Mouse (Mus musculus): Measurements from ENCODE around the gene Sycn.
"Not testable (repeated sequence)": the region's sequence is repeated elsewhere in the genome, so short reads cannot be mapped to it uniquely, and the experiment has no call there.

The Sycn gene

GRCm38 (mm10) chr7:28540526-28540925, at the start of gene Sycn:
Sycn (plus strand) TSS chr7:28540885.
- DNase-seq (ENCODE audit: low spot score in 2 of 2): no peak

DNA sequence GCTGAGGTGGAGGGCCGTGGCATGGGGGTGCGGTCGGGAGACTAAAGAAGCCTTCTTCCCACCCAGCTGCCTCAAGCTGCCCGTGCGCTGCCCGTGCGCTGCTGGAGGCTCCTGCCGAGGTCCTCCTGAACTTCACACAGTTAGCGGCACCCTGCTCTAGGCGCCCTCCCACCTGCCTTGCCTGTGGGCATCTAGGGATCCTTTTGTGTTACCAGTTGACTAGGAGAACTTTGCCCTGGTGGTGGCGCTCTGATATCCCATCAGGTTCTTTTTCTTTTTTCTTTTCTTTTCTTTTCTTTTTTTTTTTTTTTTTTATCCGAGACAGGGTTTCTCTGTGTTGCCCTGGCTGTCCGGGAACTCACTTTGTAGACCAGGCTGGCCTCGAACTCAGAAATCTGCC, 49.8 kb upstream of the Sycn start:
- no peak for DNase-seq (ENCODE audit: low spot score in 2 of 2)

DNA sequence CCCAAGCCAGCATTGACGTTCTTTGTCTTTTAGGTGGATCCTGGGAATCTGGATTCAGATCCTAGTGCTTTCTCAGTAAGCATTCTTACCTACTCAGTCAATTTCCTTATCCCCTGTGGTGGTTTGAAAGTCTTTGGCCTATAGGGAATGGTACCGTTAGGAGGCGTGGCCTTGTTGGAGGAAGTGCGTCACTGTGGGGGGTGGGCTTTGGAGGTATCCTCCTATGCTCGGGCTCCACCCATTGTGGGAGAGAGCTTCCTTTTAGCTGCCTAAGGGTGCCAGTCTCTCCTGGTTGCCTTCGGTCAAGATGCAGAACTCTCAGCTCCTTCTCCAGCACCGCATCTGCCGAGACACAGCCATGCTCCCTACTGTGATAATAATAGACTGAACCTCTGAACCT, 48.4 kb upstream of the Sycn start:
- no peak for DNase-seq (ENCODE audit: low spot score in 2 of 2)

- DNase-seq (ENCODE audit: low spot score in 2 of 2): no peak
Measured at GRCm38 (mm10) chr7:28495426-28495825, 45.3 kb upstream of the Sycn start.

- no peak for DNase-seq (ENCODE audit: low spot score in 2 of 2)
Measured at GRCm38 (mm10) chr7:28505585-28505984, 35.1 kb upstream of the Sycn start.

GRCm38 (mm10) chr7:28509121-28509520, 31.6 kb upstream of the Sycn start:
- not testable (repeated sequence) for DNase-seq (ENCODE audit: low spot score in 2 of 2)

DNA sequence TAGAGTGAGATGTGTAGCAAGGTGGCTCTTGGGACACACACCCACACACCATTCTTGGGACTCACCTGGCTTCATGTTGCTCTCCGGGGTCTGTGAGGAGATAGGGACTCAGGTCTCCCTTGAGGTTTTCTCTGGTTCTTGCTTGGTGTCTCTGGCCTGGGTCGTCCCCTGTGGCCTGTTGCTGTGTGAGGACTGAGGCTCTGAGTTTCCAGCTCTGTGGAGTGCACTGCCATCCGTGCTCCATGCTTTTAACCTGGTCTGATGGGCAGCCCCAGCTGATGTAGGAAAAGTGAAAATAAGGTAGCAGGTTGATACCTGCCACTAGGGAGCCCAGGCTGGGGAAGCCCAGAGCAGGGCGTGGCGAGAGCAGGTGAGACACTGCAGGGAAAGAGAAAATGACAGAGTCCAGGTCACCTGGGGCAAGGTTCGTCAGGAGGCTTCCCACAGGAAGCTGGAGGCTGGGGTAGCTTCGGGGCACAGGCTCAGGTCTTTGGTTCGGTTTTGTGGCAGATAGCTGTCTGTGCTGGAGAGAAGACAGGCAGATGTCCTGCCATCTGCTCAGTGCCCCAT, 30.2 kb upstream of the Sycn start, which contains the start of gene Ifnl2:
Gene Ifnl2 (minus strand): TSS at position 51 of the 570 bp plus-strand sequence.
- DNase-seq (ENCODE audit: low spot score in 2 of 2): not testable (repeated sequence)

DNA sequence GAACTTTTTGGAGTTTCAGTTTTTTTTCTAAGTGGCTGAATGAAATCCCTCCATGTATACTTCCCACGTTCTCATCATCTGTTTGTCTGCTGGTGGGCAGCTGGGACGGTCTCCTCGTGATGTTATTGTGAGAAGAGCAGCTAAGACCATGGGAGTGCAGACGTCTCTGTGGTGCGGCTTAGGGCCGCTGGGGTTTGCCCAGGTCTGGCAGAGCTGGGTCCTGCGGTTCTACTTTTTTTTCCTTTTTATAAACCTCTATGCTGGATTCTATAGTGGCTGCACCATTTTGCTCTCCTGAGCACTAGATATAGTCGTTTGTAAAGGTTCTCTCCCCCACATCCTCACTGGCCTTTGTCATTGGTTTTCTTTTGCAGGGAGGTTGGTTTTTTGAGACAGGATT, 29.2 kb upstream of the Sycn start:
- DNase-seq (ENCODE audit: low spot score in 2 of 2): no peak

DNA sequence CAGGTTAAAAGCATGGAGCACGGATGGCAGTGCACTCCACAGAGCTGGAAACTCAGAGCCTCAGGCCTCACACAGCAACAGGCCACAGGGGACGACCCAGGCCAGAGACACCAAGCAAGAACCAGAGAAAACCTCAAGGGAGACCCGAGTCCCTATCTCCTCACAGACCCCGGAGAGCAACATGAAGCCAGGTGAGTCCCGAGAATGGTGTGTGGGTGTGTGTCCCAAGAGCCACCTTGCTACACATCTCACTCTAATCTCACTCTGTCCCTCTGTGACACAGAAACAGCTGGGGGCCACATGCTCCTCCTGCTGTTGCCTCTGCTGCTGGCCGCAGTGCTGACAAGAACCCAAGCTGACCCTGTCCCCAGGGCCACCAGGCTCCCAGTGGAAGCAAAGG, 18.1 kb upstream of the Sycn start, which contains the start of gene Ifnl3:
Gene Ifnl3 (plus strand): TSS at position 301 of the 400 bp plus-strand sequence.
- not testable (repeated sequence) for DNase-seq (ENCODE audit: low spot score in 2 of 2)

DNA sequence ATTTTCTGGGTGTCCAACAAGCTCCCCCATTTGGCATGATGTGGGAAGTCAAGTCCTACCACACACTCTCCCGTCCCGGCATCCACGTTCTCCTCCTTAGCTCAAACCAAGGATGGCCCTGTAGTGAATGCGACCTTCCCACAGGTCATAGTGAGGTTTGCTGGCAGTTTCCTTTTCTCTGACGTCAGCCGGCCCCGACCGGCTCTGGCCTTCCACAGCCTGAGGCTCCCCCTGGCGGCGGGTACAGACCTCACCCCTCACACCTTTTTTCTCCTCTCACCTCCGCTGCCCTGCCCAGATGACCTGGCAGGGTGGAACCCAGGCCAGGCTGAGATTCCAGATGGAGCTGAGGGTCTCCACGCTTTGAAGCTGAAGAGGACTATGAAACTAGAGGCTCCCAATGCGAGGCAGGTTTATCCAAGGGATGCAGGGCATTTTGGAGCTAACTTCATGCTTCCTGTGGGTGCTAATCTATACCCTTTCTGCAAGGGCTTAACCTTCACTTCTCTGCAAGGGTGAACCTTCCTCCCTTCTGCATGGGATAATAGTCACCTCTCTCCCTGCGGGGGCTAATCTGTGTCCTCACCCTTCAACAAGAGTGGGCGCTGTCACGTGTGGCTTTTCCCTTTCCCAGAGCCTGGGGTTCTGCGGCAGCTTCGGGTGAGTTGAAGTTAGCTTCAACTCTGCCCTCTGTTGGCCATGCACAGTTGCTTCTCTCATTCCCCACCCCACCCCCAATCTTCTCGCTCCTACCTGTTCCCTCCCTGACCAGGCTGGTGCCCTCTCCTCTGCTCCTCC, 12.6 kb upstream of the Sycn start:
- DNase-seq (ENCODE audit: low spot score in 2 of 2): peak; percentile 61 to 79

GRCm38 (mm10) chr7:28532005-28532404, 8.7 kb upstream of the Sycn start:
- no peak for DNase-seq (ENCODE audit: low spot score in 2 of 2)

DNA sequence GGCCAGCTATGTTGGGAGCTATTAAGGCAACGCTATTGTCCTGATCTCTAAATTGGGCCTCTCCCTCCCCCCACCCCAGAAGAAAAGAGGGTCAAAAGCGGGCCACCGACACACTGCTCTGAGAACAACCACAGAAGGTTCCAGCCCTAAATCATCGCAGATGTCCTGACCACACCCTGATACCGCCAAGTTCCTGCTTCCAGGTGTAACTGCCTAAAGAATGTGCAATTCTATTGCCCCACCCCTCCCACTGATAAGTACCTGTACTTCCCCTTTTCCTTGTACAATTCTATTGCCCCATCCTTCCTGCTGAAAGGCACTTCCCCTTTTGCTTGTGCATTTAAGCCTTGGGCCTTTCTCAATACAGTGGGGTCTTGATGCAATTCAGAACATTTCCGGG, 1.8 kb upstream of the Sycn start:
- not testable (repeated sequence) for DNase-seq (ENCODE audit: low spot score in 2 of 2)

GRCm38 (mm10) chr7:28544051-28544601, 3.4 kb downstream of the Sycn start:
- no peak for DNase-seq (ENCODE audit: low spot score in 2 of 2)

- no peak for DNase-seq (ENCODE audit: low spot score in 2 of 2)
Measured at GRCm38 (mm10) chr7:28545048-28545890, 4.6 kb downstream of the Sycn start.

DNA sequence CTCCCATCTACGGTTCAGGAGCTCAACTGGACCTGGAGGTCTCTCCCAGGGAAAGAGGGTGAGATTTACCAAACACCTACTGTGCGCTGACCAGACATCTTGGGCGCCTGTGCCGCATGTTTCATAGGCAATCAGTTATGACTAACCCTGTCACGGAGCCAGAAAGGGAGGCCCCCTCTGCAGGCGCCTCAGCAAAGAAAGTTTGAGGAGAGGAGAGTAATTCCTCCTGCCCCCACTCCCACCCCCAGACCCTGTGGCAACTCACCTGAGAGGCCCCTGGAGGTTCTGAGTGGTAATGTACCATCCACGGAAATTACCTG, 5.2 kb downstream of the Sycn start:
- no peak for DNase-seq (ENCODE audit: low spot score in 2 of 2)

DNA sequence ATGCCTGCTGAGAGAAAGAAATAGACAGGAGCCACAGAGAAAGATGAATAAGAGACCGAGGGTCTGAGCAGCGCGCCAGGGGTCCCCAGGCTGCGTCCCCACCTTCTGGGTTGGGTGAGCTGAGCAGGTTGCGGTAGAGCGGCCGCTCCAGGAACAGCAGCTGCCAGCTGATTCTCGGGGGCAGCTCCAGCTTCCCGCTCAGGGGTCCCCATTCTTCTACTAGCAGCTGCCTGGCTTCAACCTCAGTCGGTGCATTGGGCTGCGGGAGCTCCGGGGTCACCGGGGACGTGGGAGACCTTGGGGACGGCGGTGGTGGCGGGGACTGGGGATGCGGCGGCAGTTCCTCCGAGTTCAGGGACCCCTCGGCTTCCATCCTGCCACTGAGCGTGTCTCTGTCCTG, 6.0 kb downstream of the Sycn start:
- no peak for DNase-seq (ENCODE audit: low spot score in 2 of 2)

DNA sequence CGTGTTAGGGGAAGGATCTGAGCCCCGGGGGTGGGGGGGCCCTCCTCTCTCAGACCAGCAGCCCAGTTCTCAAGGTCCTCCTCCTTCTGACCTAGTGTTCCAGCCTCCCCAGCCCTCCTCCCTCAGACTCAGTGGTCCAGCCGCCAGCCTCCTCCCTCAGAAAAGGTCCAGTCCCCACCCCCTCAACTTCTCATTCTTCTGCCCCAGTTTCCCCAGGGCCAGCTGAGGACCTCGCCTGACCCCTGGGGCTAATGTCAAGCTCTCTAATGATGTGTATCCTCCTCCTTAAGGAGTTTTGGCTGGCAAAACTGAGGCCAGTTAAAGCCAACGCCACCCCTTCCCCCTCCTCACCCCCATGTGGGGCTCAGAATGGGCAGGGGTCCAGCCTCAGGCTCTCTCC, 6.5 kb downstream of the Sycn start, which contains the start of gene Nccrp1:
Gene Nccrp1 (minus strand): TSS at position 101 of the 400 bp plus-strand sequence.
- DNase-seq (ENCODE audit: low spot score in 2 of 2): no peak

GRCm38 (mm10) chr7:28547628-28548027, 6.9 kb downstream of the Sycn start:
- no peak for DNase-seq (ENCODE audit: low spot score in 2 of 2)

DNA sequence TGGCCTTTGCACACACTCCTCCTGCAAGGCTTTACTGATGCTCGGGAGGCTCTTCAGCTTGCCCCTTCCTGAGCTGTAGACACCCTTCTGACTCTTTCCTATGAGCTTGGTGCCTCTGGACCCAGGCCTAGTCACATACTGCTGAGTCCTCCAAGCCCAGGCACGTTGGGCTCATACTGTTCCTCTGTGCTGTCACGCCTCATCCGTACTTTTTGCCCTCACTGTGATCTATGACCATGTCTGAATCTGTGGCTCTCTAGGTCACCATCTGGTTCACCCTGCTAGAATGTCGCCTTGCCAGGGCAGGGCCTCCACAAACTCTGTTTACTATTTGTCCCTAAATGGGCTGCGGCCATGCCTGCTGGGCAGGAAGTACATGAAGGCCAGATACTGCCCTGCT, 12.4 kb downstream of the Sycn start:
- peak; percentile 45 to 66 for DNase-seq (ENCODE audit: low spot score in 2 of 2)

- DNase-seq (ENCODE audit: low spot score in 2 of 2): no peak
Measured at GRCm38 (mm10) chr7:28555939-28556535, 15.4 kb downstream of the Sycn start.

DNA sequence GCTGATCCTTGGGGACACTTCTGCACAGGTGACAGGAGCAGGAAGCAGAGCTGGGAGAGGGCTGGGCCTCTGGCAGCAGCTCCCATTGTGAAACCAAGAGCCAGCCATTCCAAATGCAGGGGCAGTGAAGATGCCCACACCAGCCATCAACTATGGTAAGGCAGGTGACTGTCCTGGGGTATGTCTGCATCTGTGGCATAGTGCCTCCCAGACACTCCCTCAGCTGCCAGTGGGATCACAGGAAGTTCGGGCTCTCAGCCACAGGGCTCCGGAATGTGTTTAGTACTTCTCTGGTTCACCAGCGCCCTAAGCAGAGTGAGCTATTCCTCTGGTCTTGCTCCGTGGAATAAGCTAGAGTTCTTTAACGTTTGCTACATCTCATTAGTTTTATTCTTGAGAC, 16.4 kb downstream of the Sycn start:
- DNase-seq (ENCODE audit: low spot score in 2 of 2): no peak

DNA sequence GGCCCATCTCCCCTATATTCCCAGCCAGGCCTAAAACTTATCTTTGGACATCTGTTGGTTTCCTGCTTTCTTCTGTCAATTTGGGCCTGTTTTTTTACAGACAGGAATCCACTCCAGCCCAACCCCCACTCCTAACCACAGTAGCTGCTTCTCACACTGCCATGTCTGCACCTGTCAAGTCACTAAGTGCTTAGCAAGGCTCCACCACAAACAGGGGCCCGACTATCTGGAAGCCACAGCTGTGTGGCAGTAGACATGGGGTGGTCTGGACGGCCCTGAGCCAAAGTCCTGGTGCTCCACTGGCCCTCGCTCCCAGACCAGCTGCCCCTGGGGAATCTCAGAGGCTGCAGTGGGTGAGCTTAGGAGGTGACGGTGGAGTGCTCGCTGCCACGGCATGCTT, 17.0 kb downstream of the Sycn start:
- no peak for DNase-seq (ENCODE audit: low spot score in 2 of 2)
